Mouse (Mus musculus): ENCODE results near the gene Zfp973. TPM values are rescaled to one million over a fixed set of nuclear protein-coding genes. Genes with fewer than 3 reads are reported as not detected.
"Not testable (repeated sequence)": the region's sequence is repeated elsewhere in the genome, so short reads cannot be mapped to it uniquely, and the experiment has no call there.

Gene Zfp973
- 10 to 100 TPM; 11.3 to 14.2 (median 13.1) TPM for total RNA-seq (2022)

DNA sequence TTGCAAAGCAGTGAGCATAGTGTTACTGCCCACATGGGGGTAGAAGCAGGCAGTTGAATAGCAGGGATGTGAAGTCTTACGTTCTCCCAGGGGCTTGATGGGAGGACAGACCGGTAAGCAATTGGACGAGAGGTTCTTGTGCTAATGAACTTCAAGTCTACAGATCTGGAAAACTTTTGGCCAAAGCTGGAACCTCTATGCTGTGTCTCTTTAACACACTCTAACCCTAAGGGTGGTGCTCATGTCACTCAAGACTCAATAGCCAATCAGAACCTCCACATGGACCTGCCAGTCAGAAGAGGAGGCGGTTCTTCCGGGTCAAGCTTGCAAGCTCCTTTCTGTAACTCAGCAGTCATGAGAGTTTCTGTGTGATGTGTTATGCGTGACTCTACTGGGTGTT lies at the start of gene Zfp973:
TSS of gene Zfp973 (plus strand) at position 301 of the 400 bp plus-strand sequence.
- not testable (repeated sequence) for DNase-seq

GRCm38 (mm10) chr2:176636244-176636643 lies 34.1 kb upstream of the Zfp973 start, which contains the start of gene Gm14308:
Gm14308 (minus strand) TSS chr2:176636344.
- DNase-seq = not testable (repeated sequence)

DNA sequence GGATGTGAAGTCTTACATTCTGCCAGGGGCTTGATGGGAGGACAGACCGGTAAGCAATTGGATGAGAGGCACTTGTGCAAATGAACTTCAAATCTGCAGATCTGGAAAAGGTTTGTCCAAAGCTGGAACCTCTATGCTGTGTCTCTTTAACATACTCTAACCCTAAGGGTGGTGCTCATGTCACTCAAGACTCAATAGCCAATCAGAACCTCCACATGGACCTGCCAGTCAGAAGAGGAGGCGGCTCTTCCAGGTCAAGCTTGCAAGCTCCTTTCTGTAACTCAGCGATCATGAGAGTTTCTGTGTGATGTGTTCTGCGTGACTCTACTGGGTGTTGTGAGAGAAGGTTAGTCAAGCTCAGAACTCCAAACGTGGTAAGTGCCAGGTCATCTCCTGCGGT lies 37.7 kb downstream of the Zfp973 start, which contains the start of gene Gm14305:
TSS of gene Gm14305 (plus strand) at position 278 of the 400 bp plus-strand sequence.
- DNase-seq = peak; percentile 10

Other genes starting within 250 kb of the Zfp973 start
- 10 to 100 TPM; 17.1 to 30.4 (median 20.0) TPM for gene Gm14435, start 246.9 kb upstream of the Zfp973 start, total RNA-seq (2022)
- gene Gm14434, start 183.7 kb upstream of the Zfp973 start, total RNA-seq (2022) = 1 to 10 TPM in 2 of 4 experiments, not detected in 2; 1.0 to 1.3 TPM
- not detected for gene Zfp967, start 149.5 kb upstream of the Zfp973 start, total RNA-seq (2022)
- gene Gm14308, start 34.2 kb upstream of the Zfp973 start, total RNA-seq (2022) = 10 to 100 TPM in 1 of 4 experiments, 1 to 10 TPM in 3; 2.9 to 10.5 (median 5.3) TPM
- gene Gm14305, start 37.8 kb downstream of the Zfp973 start, total RNA-seq (2022) = 10 to 100 TPM; 15.5 to 17.1 (median 16.5) TPM
- gene Gm14295, start 128.1 kb downstream of the Zfp973 start, total RNA-seq (2022) = 10 to 100 TPM in 3 of 4 experiments, 1 to 10 TPM in 1; 9.8 to 14.0 (median 12.6) TPM
- not detected for gene Gm14408, start 160.6 kb downstream of the Zfp973 start, total RNA-seq (2022)

Data from adrenal gland, adult 8-10 months (tissue).